Mouse (Mus musculus): ENCODE measurements around the gene Slc9a9. TPM values are rescaled to one million over a fixed set of nuclear protein-coding genes. Genes with fewer than 3 reads are reported as not detected.

Gene Slc9a9
- polyA plus RNA-seq, 2 experiments = 3.7 to 5.1 TPM

DNA sequence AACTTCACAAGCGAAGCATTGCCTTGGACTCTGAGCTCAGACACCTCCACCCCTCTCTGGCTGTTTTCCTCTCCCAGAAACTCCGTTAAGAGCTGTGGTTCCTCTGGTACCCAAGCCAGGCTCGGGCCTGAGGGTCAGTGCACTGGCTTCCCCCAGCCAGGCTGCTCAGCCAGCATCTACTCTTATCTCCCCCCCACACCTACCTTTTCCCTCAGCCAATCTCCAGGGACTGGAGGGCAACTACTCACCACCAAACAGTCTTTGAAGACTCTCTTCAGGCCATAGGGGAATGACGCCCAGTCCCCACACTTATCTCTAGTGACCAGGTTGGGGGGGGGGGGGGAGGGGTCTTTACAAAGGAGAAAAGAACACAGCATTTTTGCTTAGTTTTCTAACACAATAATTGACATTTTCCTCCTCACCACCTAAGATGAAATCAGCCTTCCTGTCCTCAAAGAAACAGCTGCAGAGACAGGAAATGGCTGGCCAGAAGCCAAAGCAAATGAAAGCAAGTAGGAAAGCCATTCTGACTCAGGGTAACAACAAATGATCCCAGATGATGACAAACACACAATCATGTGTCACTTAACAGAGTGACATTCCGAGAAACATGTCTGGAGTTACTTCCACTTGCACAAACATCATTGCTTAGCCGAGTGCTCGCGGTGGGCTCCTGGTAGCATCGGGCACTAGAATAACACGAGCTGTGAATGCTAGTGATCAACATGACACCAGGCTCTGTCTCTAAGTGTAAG, 610.1 kb downstream of the Slc9a9 start:
- no peak overlapping the region for H3K9ac ChIP-seq (ENCODE audit: low read depth, low read length, severe bottlenecking)
- TF ChIP-seq POLR2A (IDR thresholded peaks at IDR 0.05; ENCODE audit: borderline replicate concordance, extremely low read depth, insufficient read depth, insufficient read length) = no peak
- no peak overlapping the region for H3K4me3 ChIP-seq (replicated peaks; ENCODE audit: low read length)
- H3K36me3 ChIP-seq (ENCODE audit: control insufficient read depth, insufficient read depth, low read length) = no peaks in the 10 kb centered on the region
- 68% methylated on average over 10 of the region's 10 CpGs for WGBS
- no peaks in the 10 kb centered on the region for H3K27me3 ChIP-seq (ENCODE audit: control insufficient read depth, insufficient read depth, low read length)
- H3K27ac ChIP-seq (replicated peaks; ENCODE audit: low read depth, low read length) = no peak overlapping the region
- H3K4me2 ChIP-seq (replicated peaks; ENCODE audit: low read depth, low read length, severe bottlenecking) = no peak overlapping the region
- DNase-seq (ENCODE audit: low spot score) = peak; percentile 29
- H3K4me1 ChIP-seq (ENCODE audit: control insufficient read depth, insufficient read depth, low read length) = no peaks in the 10 kb centered on the region
- ATAC-seq (ENCODE audit: low FRiP score, low read depth) = no peak
- no peaks in the 10 kb centered on the region for H3K9me3 ChIP-seq (ENCODE audit: control insufficient read depth, low read length)

Small RNA genes within 50 kb of the gene (microRNA-seq; reads per million reads assigned to microRNA genes)
- gene Mir7656 = not detected

Other genes starting within 250 kb of the Slc9a9 start
- 53.2 and 66.2 TPM in 2 replicates for gene 1190002N15Rik, start 131.8 kb upstream of the Slc9a9 start, polyA plus RNA-seq (2012; rRNA removed)
- gene 1190002N15Rik, start 131.8 kb upstream of the Slc9a9 start, polyA plus RNA-seq (2014; fragmentation: Nextera tagmentation; extraction: Ambion mirVana) = 47.7 and 67.4 TPM in 2 replicates